ENCODE assay signal across 10 mouse cellular contexts in the genomic region with DNA sequence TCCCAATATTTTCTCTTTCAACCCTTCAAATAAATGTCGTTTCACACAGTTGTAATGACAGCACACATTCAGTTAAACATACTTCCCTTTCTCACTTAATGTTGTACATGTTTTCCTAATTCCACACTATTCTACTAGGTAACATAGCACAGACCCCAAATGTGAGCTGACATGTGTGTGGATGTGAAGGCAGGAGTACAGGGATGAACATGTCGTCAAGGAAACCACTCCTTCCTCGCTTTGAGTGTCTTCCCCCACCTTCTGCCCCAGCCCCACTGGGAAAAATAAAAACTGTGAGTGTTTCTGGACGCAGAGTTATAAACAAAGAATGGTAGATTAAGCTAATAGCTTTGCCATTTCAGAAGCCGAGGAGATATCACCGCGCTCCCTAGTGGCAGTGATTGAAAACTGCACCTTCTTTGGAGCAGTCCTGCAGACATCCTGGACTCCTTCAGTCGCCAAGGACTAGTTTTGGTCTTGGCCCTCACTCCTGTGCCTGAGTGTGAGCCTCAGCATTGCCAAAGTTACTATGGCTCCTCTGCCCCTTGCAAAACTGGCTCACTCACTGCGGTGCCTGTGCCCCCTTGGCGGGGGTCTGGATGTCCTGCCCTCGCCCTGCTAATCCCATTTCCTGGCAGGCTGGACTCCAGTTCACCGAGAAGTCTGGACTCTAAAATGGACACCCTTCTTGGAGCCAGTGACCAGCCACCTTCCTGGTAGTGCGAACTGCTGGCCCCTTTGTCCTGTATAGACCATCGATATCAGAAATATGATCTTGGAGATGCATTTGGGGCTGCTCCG. TPM values are rescaled to one million over a fixed set of nuclear protein-coding genes. Genes with fewer than 3 reads are reported as not detected.
DNase-seq lines count a peak whose midpoint lies in the region; ATAC-seq and TF ChIP-seq lines count a peak whose summit lies in the region.
"Had no signal": no experiment of that assay in that cellular context is flagged by ENCODE, and none has a peak within 500 bp of the region (broad histone marks: within the 10 kb centered on the region; RNA-seq: fewer than 3 reads in every experiment).

No protein-coding gene starts in this region.

- no peak overlapping the region for H3K4me3 ChIP-seq in heart, adult 2 months
- no peak overlapping the region; the same call in 1 of the 2 replicates for H3K4me3 ChIP-seq in E14TG2a.4 (replicated peaks; ENCODE audit: low read length)
- no peak overlapping the region for H3K4me3 ChIP-seq in heart, postnatal 0 days (ENCODE audit: low read depth, low read length)
- no peak overlapping the region for H3K4me3 ChIP-seq in limb, embryonic 11.5 days (ENCODE audit: low read depth, low read length)
- H3K4me3 ChIP-seq: embryonic facial prominence, embryonic 12.5 days; limb, embryonic 12.5 days had no signal

- H3K79me2 ChIP-seq in heart, adult 2 months (replicated peaks; ENCODE audit: control insufficient read depth, insufficient read depth, low read length): no peaks in the 10 kb centered on the region

- peak; percentile 85 for TF ChIP-seq CTCF in heart, adult 2 months (IDR thresholded peaks at IDR 0.05)
- TF ChIP-seq CTCF in E14TG2a.4 (conservative IDR thresholded peaks at IDR 0.05; ENCODE audit: low read length): peak; percentile 54
- TF ChIP-seq CTCF in heart, postnatal 0 days (IDR thresholded peaks at IDR 0.05; ENCODE audit: low read depth): peak; percentile 62

- no peak for ATAC-seq in heart, postnatal 0 days (ENCODE audit: insufficient read depth, low read depth)
- no peak for ATAC-seq in limb, embryonic 11.5 days (ENCODE audit: insufficient number of reproducible peaks, low FRiP score, low TSS enrichment, low read depth)

- H3K9ac ChIP-seq in heart, adult 2 months (ENCODE audit: low read depth, low read length): no peak overlapping the region
- H3K9ac ChIP-seq in heart, postnatal 0 days (replicated peaks; ENCODE audit: low read depth, low read length): no peak overlapping the region
- H3K9ac ChIP-seq in limb, embryonic 11.5 days (ENCODE audit: low read length): no peak overlapping the region
- H3K9ac ChIP-seq: embryonic facial prominence, embryonic 12.5 days; limb, embryonic 12.5 days had no signal

- peak; percentile 31 to 42 for DNase-seq in heart, adult 2 months
- DNase-seq in heart, postnatal 25 days (ENCODE audit: low spot score): no peak
- peak; percentile 80 to 84 for DNase-seq in cerebellum, adult 18-20 months
- DNase-seq in heart, postnatal 0 days (ENCODE audit: low spot score): peak; percentile 53
- DNase-seq in limb, embryonic 11.5 days (ENCODE audit: low spot score): peak; percentile 37
- DNase-seq in naive thymus-derived CD4-positive, alpha-beta T cell, adult 2 months (ENCODE audit: low read depth): peak; percentile 22
- DNase-seq in thymus, postnatal 25 days: peak; percentile 31

- intact Hi-C loops in heart, adult 2 months (cut with DNase I): loop anchor here (5.0 kb wide), 2 partner anchors 38 to 258 kb away; no protein-coding TSS in a partner anchor
- intact Hi-C loops in heart, postnatal 25 days (cut with DNase I): loop anchor here (5.0 kb wide), 4 partner anchors 33 to 253 kb away; a partner anchor contains a TSS

- H3K27me3 ChIP-seq in heart, adult 2 months (ENCODE audit: control insufficient read depth, insufficient read depth, low read length): no peaks in the 10 kb centered on the region
- no peaks in the 10 kb centered on the region for H3K27me3 ChIP-seq in E14TG2a.4 (ENCODE audit: insufficient read depth, low read length)
- no peaks in the 10 kb centered on the region for H3K27me3 ChIP-seq in heart, postnatal 0 days (ENCODE audit: control insufficient read depth, insufficient read depth, low read length)
- no peaks in the 10 kb centered on the region for H3K27me3 ChIP-seq in limb, embryonic 11.5 days (ENCODE audit: control insufficient read depth, insufficient read depth, low read length)
- H3K27me3 ChIP-seq: embryonic facial prominence, embryonic 12.5 days; limb, embryonic 12.5 days had no signal

- H3K9me3 ChIP-seq in E14TG2a.4 (ENCODE audit: low read length): no peaks in the 10 kb centered on the region
- no peaks in the 10 kb centered on the region for H3K9me3 ChIP-seq in heart, postnatal 0 days (replicated peaks; ENCODE audit: control insufficient read depth, low read length)
- no peaks in the 10 kb centered on the region for H3K9me3 ChIP-seq in limb, embryonic 11.5 days (ENCODE audit: control insufficient read depth, low read length)
- H3K9me3 ChIP-seq: embryonic facial prominence, embryonic 12.5 days; limb, embryonic 12.5 days had no signal

- no peak for TF ChIP-seq POLR2A in heart, adult 2 months (IDR thresholded peaks at IDR 0.05; ENCODE audit: insufficient read depth, low read depth, low read length)

- no peak overlapping the region for H3K4me2 ChIP-seq in heart, postnatal 0 days (ENCODE audit: low read depth, low read length)
- H3K4me2 ChIP-seq in limb, embryonic 11.5 days (ENCODE audit: low read depth, severe bottlenecking): no peak overlapping the region
- H3K4me2 ChIP-seq: embryonic facial prominence, embryonic 12.5 days; limb, embryonic 12.5 days had no signal

- TF ChIP-seq EP300 in heart, adult 2 months (IDR thresholded peaks at IDR 0.05; ENCODE audit: insufficient read depth, low read depth, low read length): 0 out of 2 replicates have a peak, but pooled peaks have one; percentile 28
- TF ChIP-seq EP300 in heart, postnatal 0 days (IDR thresholded peaks at IDR 0.05; ENCODE audit: low read depth): no peak

- H3K4me1 ChIP-seq in heart, adult 2 months (ENCODE audit: control insufficient read depth, insufficient read depth, low read length): peaks cover 12% of the 10 kb centered on the region
- H3K4me1 ChIP-seq in E14TG2a.4 (replicated peaks; ENCODE audit: low read depth, low read length): peaks cover 5% of the 10 kb centered on the region; the same call in 1 of the 2 replicates
- H3K4me1 ChIP-seq in heart, postnatal 0 days (ENCODE audit: control insufficient read depth, insufficient read depth): peaks cover 5% of the 10 kb centered on the region
- H3K4me1 ChIP-seq in limb, embryonic 11.5 days (ENCODE audit: control insufficient read depth, insufficient read depth, low read length): no peaks in the 10 kb centered on the region
- H3K4me1 ChIP-seq: embryonic facial prominence, embryonic 12.5 days; limb, embryonic 12.5 days had no signal

- 55% methylated on average over 15 of the region's 15 CpGs for WGBS in heart, adult 2 months
- WGBS in heart, postnatal 0 days: 54% methylated on average over 15 of the region's 15 CpGs
- WGBS in limb, embryonic 11.5 days: 59% methylated on average over 15 of the region's 15 CpGs

- peak overlapping the region; percentile 23 for H3K27ac ChIP-seq in heart, adult 2 months
- no peak overlapping the region for H3K27ac ChIP-seq in heart, postnatal 0 days (ENCODE audit: low read depth)
- no peak overlapping the region for H3K27ac ChIP-seq in limb, embryonic 11.5 days (replicated peaks; ENCODE audit: low read depth, low read length)
- H3K27ac ChIP-seq: embryonic facial prominence, embryonic 12.5 days; limb, embryonic 12.5 days had no signal

- H3K36me3 ChIP-seq in heart, adult 2 months (ENCODE audit: control insufficient read depth, insufficient read depth, low read length): no peaks in the 10 kb centered on the region
- H3K36me3 ChIP-seq in E14TG2a.4 (ENCODE audit: insufficient read depth, low read length): no peaks in the 10 kb centered on the region
- H3K36me3 ChIP-seq in heart, postnatal 0 days (replicated peaks; ENCODE audit: control insufficient read depth, insufficient read depth, low read length): no peaks in the 10 kb centered on the region
- H3K36me3 ChIP-seq in limb, embryonic 11.5 days (ENCODE audit: control insufficient read depth, insufficient read depth, low read length): no peaks in the 10 kb centered on the region
- H3K36me3 ChIP-seq: embryonic facial prominence, embryonic 12.5 days; limb, embryonic 12.5 days had no signal

RNA-seq across cellular contexts. Expression of a gene that starts 22.0 kb away (rescaled TPM):
- under 1 TPM in 1 of 2 experiments, not detected in 1; 0.14 TPM for total RNA-seq in heart, adult 2 months (2021)
- 0.25 and 0.35 TPM in 2 replicates for polyA plus RNA-seq in heart, adult 2 months (2012; rRNA removed)
- total RNA-seq in heart, postnatal 25 days (2021): under 1 TPM in 1 of 2 experiments, not detected in 1; 0.31 TPM
- total RNA-seq in heart, postnatal 0 days (2014; rRNA removed; ENCODE audit: low replicate concordance): 4.6 TPM in 1 of 2 replicates, not detected in the other
- 0.12 and 0.18 TPM in 2 replicates for polyA plus RNA-seq in heart, postnatal 0 days (2015; fragmentation: Nextera tagmentation; extraction: Ambion mirVana)
- 0.11 TPM in 1 of 2 replicates, not detected in the other for polyA plus RNA-seq in limb, embryonic 11.5 days (2014; fragmentation: Nextera tagmentation; extraction: Ambion mirVana)
- polyA plus RNA-seq: embryonic facial prominence, embryonic 12.5 days; limb, embryonic 12.5 days had no signal
